Mouse (Mus musculus): ENCODE measurements around the gene Gopc.

DNA sequence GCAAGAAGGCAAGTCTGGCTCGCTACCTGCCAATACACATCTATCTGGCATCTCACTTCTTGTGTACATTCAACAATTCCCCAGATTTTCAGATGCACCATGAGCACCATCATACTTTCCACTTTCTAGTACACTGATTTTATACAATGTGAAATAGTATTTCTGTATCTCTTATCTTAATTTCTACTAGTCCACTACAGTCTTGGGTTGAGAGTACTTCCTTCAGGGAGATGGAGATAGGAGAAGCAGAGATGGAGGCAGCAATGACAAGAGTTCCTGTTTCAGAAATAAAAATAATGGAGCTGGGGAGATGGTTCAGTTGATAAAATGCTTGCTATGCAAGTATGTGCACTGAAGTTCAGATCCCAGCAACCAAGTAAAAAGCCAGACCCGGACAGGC is 4.1 kb downstream of the Gopc start:
- TF ChIP-seq CTCF (IDR thresholded peaks at IDR 0.05; ENCODE audit: low read depth, low read length) (no peak), GATA2 (IDR thresholded peaks at IDR 0.05; ENCODE audit: borderline replicate concordance, low read depth, low read length) (no peak)
